Mouse (Mus musculus) E14TG2a.4 (cell line): Measurements from ENCODE around the gene Exosc9.

Experiments
- CTCF ChIP-seq: conservative IDR thresholded peaks from 2 replicates; pipeline ENCODE4 v1.5.1; 2014; ENCODE audit warnings: low read length
- NANOG ChIP-seq: IDR thresholded peaks from 2 replicates; pipeline ENCODE4 v1.6.1; 2014; ENCODE audit warnings: borderline replicate concordance, low read length, mixed read lengths

GRCm38 (mm10) chr3:36530781-36531180 lies 21.6 kb upstream of the Exosc9 start:
- no peak for TF ChIP-seq CTCF
- TF ChIP-seq NANOG: no peak
